8 mouse cellular contexts compared by ENCODE assay signal in the genomic region with DNA sequence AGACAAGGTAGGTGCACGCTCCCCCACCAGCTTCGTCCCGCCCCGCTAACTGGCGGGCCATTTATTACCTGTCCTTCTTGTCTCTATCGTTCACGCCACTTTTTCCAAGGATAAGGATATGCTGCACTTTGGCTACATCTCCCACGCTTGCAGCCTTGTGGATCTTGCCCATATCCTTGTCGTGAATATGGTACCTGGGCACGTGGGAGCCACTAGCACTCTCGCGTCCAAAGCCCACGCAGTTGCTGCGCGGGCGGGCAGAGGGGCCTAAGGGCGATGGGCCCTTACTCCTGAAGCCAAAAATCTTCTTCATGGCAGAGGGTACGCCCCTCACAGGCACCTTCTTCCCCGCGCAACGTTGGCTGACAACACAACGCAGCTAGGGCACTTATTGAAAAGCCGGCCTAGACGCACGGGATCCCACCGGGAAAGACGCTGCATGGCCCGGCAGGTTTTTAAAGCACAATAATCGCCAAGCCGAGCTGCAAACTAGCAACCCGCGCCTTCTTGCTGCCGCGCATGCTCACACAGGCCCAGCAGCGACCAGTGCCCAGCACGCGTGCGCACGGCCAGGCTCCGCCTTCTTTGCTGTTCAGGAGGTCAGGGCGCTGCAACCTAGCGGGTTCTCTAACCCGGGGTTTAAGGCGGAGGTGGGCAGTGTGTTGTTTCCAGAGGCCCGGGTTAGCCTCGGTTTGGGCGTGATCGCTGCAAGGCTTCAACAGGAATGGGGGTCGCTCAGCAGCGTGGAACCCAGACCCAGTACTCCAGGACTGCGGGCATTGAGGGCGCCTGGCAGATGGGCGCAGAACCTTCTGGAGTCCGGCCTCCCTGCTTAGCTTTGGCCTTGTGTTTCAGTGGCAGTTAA. TPM values are rescaled to one million over a fixed set of nuclear protein-coding genes. Genes with fewer than 3 reads are reported as not detected.
DNase-seq lines count a peak whose midpoint lies in the region; ATAC-seq and TF ChIP-seq lines count a peak whose summit lies in the region.

A gene (minus strand): TSS at position 482 of the 865 bp plus-strand sequence.

- peak within 1 kb of the TSS; percentile 81 for H3K9ac ChIP-seq in kidney, embryonic 14.5 days (ENCODE audit: low read depth, low read length)
- H3K9ac ChIP-seq in limb, embryonic 15.5 days, result peak within 1 kb of the TSS; percentile 64

- H3K4me1 ChIP-seq in bone marrow macrophage, adult 2 months (ENCODE audit: control insufficient read depth, insufficient read depth, low read length), result peaks cover 9% of the 10 kb centered on the region
- H3K4me1 ChIP-seq in embryonic fibroblast, embryonic 13.5 days (ENCODE audit: control insufficient read depth, insufficient read depth, low read length), result peaks cover 4% of the 10 kb centered on the region
- 0 out of 2 replicates have a peak, but pooled peaks cover 8% of the 10 kb centered on the region for H3K4me1 ChIP-seq in kidney, embryonic 14.5 days (ENCODE audit: control insufficient read depth, insufficient read depth, low read length)
- H3K4me1 ChIP-seq in limb, embryonic 15.5 days, result peaks cover 8% of the 10 kb centered on the region; the same call in 1 of the 2 replicates

- H3K36me3 ChIP-seq in kidney, embryonic 14.5 days (ENCODE audit: control insufficient read depth, insufficient read depth, low read length), result peaks cover 8% of the 10 kb centered on the region; the same call in 1 of the 2 replicates
- H3K36me3 ChIP-seq in limb, embryonic 15.5 days, result peaks cover 15% of the 10 kb centered on the region

- H3K4me2 ChIP-seq in kidney, embryonic 14.5 days (replicated peaks; ENCODE audit: low read depth, low read length), result peak within 1 kb of the TSS; percentile 95
- peak within 1 kb of the TSS; percentile 83 for H3K4me2 ChIP-seq in limb, embryonic 15.5 days

- peak; percentile 98 for ATAC-seq in kidney, embryonic 14.5 days (ENCODE audit: low FRiP score, low TSS enrichment)
- peak; percentile 86 for ATAC-seq in limb, embryonic 15.5 days (ENCODE audit: insufficient number of reproducible peaks, low FRiP score, low TSS enrichment, low read depth)

- TF ChIP-seq CTCF in bone marrow macrophage, adult 2 months (IDR thresholded peaks at IDR 0.05; ENCODE audit: low read depth, low read length), result no peak
- no peak for TF ChIP-seq CTCF in embryonic fibroblast, embryonic 13.5 days (IDR thresholded peaks at IDR 0.05; ENCODE audit: borderline replicate concordance, insufficient read depth, low read length)

- peak; percentile 96 for DNase-seq in A20 (ENCODE audit: low read depth, low spot score)
- peak; percentile 94 for DNase-seq in heart, adult 9 months (ENCODE audit: low spot score in 2 of 2)
- peak; percentile 56 to 81 for DNase-seq in monocyte, adult 2 months (ENCODE audit: low read depth in 1 of 2, low spot score in 2 of 2)
- peak; percentile 92 for DNase-seq in spleen, postnatal 36 days (ENCODE audit: low spot score in 2 of 2)

- peak within 1 kb of the TSS; percentile 88 for H3K4me3 ChIP-seq in bone marrow macrophage, adult 2 months (ENCODE audit: insufficient read depth, low read length)
- H3K4me3 ChIP-seq in embryonic fibroblast, embryonic 13.5 days (ENCODE audit: insufficient read depth, low read length), result peak within 1 kb of the TSS; percentile 64
- peak within 1 kb of the TSS; percentile 68 for H3K4me3 ChIP-seq in kidney, embryonic 14.5 days (ENCODE audit: low read length)
- H3K4me3 ChIP-seq in limb, embryonic 15.5 days, result peak within 1 kb of the TSS; percentile 69

- 5% methylated on average over 54 of the region's 54 CpGs for WGBS in kidney, embryonic 14.5 days
- WGBS in limb, embryonic 15.5 days, result 4% methylated on average over 54 of the region's 54 CpGs

- H3K27me3 ChIP-seq in kidney, embryonic 14.5 days (ENCODE audit: control insufficient read depth, insufficient read depth, low read length), result no peaks in the 10 kb centered on the region
- no peaks in the 10 kb centered on the region for H3K27me3 ChIP-seq in limb, embryonic 15.5 days

- TF ChIP-seq POLR2A in bone marrow macrophage, adult 2 months (IDR thresholded peaks at IDR 0.05; ENCODE audit: borderline replicate concordance, low read depth, low read length), result no peak
- TF ChIP-seq POLR2A in embryonic fibroblast, embryonic 13.5 days (IDR thresholded peaks at IDR 0.05; ENCODE audit: low read depth, low read length), result peak; percentile 88

- H3K27ac ChIP-seq in bone marrow macrophage, adult 2 months (ENCODE audit: insufficient read depth, low read depth, low read length), result no peak within 1 kb of the TSS
- no peak within 1 kb of the TSS for H3K27ac ChIP-seq in embryonic fibroblast, embryonic 13.5 days (ENCODE audit: insufficient read depth, low read length)
- H3K27ac ChIP-seq in kidney, embryonic 14.5 days (ENCODE audit: low read depth, low read length), result peak within 1 kb of the TSS; percentile 73
- peak within 1 kb of the TSS; percentile 85 for H3K27ac ChIP-seq in limb, embryonic 15.5 days

- no peaks in the 10 kb centered on the region for H3K9me3 ChIP-seq in kidney, embryonic 14.5 days (ENCODE audit: control insufficient read depth, low read length)
- no peaks in the 10 kb centered on the region for H3K9me3 ChIP-seq in limb, embryonic 15.5 days

RNA-seq across cellular contexts. Expression of the gene that starts here (rescaled TPM):
- polyA plus RNA-seq in bone marrow macrophage, adult 2 months (2012; ENCODE audit: insufficient read depth, insufficient read length, missing spikeins), result 5.8 and 7.2 TPM in 2 replicates
- polyA plus RNA-seq in embryonic fibroblast, embryonic 13.5 days (2011; ENCODE audit: insufficient read length, low read depth, missing spikeins), result 6.8 and 6.9 TPM in 2 replicates
- 14.8 and 16.1 TPM in 2 replicates for polyA plus RNA-seq in kidney, embryonic 14.5 days (2014; fragmentation: Nextera tagmentation; extraction: Ambion mirVana)
- polyA plus RNA-seq in limb, embryonic 15.5 days (2015; fragmentation: Nextera tagmentation; extraction: Ambion mirVana), result 12.0 and 12.6 TPM in 2 replicates

Comparison
In these comparisons a context has a peak if more than half of its experiments do, and no peak if none do; other contexts are left out.
1. H3K27ac ChIP-seq: peak in kidney, embryonic 14.5 days (single experiment) and limb, embryonic 15.5 days (single experiment); none in bone marrow macrophage, adult 2 months (single experiment) and embryonic fibroblast, embryonic 13.5 days (single experiment).
2. Peak in every context shown above with its lines, with median percentiles within 50 percentile points of each other: DNase-seq and H3K4me3 ChIP-seq.